Mouse (Mus musculus) heart, embryonic 12.5 days (tissue): ENCODE data around the gene Mcmbp. TPM values are rescaled to one million over a fixed set of nuclear protein-coding genes. Genes with fewer than 3 reads are reported as not detected.
A peak's percentile ranks its signal among the peaks of the same experiment; 100 is the strongest.

Source experiments
- ATAC-seq: fragments of 200-750 bp; cut with Nextera tagmentation; 2 replicates; pipeline ENCODE4 v1.8.0; 2017; ENCODE audit warnings: moderate TSS enrichment, moderate library complexity; ENCODE audit not compliant: insufficient number of reproducible peaks, low FRiP score
- H3K27ac ChIP-seq: fragments of 300-500 bp; sonication (generic); 2 replicates; pipeline ENCODE4 v1.5.1; 2016; ENCODE audit warnings: mild to moderate bottlenecking, moderate library complexity; ENCODE audit not compliant: poor library complexity, severe bottlenecking
- H3K27me3 ChIP-seq: fragments of 300-500 bp; sonication (generic); replicated peaks from 2 replicates; pipeline ENCODE4 v1.6.1; 2016; ENCODE audit warnings: mild to moderate bottlenecking, moderate library complexity
- H3K36me3 ChIP-seq: fragments of 300-500 bp; sonication (generic); 2 replicates; pipeline ENCODE4 v1.6.1; 2016; ENCODE audit warnings: mild to moderate bottlenecking, moderate library complexity
- H3K4me1 ChIP-seq: fragments of 300-500 bp; sonication (generic); replicated peaks from 2 replicates; pipeline ENCODE4 v1.6.1; 2016; ENCODE audit warnings: mild to moderate bottlenecking
- H3K4me2 ChIP-seq: fragments of 300-500 bp; sonication (generic); 2 replicates; pipeline ENCODE4 v1.6.1; 2016; ENCODE audit warnings: mild to moderate bottlenecking, moderate library complexity
- H3K4me3 ChIP-seq: fragments of 300-500 bp; sonication (generic); 2 replicates; pipeline ENCODE4 v1.5.1; 2016; ENCODE audit warnings: mild to moderate bottlenecking
- H3K9ac ChIP-seq: fragments of 300-500 bp; sonication (generic); 2 replicates; pipeline ENCODE4 v1.6.1; 2016; ENCODE audit warnings: mild to moderate bottlenecking, moderate library complexity
- H3K9me3 ChIP-seq: fragments of 300-500 bp; sonication (generic); replicated peaks from 2 replicates; pipeline ENCODE4 v1.6.1; 2016; ENCODE audit warnings: mild to moderate bottlenecking, moderate library complexity
- WGBS: fragments of 180-500 bp; shearing (Covaris S2); methylation state at CpG from one replicate; pipeline ENCODE4 v1.1.7; 2016; 5-methylcytosine and 5-hydroxymethylcytosine counted together
- polyA plus RNA-seq: library from polyadenylated mRNA; unstranded; fragments of >200 nt; fragmentation: Nextera tagmentation; extraction: Ambion mirVana; gene quantifications from 2 replicates; pipeline ENCODE4 v1.2.1, GENCODE M21; 2016

Gene Mcmbp
- polyA plus RNA-seq, 1 experiment from 2014 or later = 46.6 TPM

DNA sequence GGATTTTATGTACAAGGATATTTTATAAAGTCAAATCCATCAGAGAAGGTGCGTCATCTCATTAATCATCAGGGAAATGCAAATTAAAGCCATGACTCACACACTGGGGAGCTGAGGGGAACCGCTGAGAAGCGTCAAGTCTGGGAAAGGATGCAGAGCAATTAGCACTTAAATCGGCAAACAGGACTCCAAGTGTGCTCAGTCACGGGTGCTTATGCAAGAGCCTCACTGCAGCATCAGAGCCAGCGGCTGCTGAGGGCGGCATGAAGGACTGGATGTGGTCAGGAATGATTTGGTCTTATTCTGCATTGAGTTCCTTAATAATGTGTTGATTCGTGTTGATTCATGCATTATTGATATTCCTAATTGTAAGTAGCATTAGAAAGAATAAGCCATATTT is 68.3 kb downstream of the Mcmbp start:
- peak overlapping the region; percentile 22; the same call in 1 of the 2 replicates for H3K4me3 ChIP-seq

DNA sequence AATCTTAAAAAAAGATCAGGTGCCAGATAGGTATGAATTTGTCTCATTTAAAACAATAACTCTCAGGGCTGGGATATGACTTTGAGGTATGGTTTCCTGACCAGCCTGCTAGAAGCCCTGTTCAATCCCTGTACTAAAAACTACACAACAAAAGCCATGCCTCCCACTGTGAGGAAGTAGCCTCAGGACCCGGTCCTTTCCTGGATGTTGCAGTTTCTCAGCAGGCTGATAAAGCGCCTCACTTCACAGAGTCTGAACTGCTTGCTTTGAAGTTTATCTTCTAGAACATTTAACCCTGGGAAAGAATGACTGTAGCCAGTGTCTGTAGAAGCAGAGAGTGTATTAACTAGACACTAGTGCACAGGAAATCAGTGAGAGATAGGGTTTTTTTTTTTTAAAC is 71.5 kb downstream of the Mcmbp start:
- Histone ChIP-seq H3K9me3 (0 out of 2 replicates have a peak, but pooled peaks cover 3% of the 10 kb centered on the region), H3K4me1 (peaks cover 27% of the 10 kb centered on the region), H3K36me3 (peaks cover 15% of the 10 kb centered on the region; the same call in 1 of the 2 replicates), H3K27me3 (no peaks in the 10 kb centered on the region), H3K4me2 (no peak overlapping the region), H3K27ac (no peak overlapping the region), H3K4me3 (no peak overlapping the region), H3K9ac (no peak overlapping the region)
- 14% methylated on average over 2 of the region's 2 CpGs for WGBS
- no peak for ATAC-seq

More for the DNA sequence above, 68.3 kb downstream of the Mcmbp start:
- ATAC-seq = no peak
- peaks cover 16% of the 10 kb centered on the region for H3K36me3 ChIP-seq
- peaks cover 23% of the 10 kb centered on the region for H3K4me1 ChIP-seq
- H3K9ac ChIP-seq = no peak overlapping the region
- H3K27me3 ChIP-seq = no peaks in the 10 kb centered on the region
- 16% methylated on average over 8 of the region's 8 CpGs for WGBS
- H3K4me2 ChIP-seq = peak overlapping the region; percentile 66
- H3K9me3 ChIP-seq = peaks cover 5% of the 10 kb centered on the region; the same call in 1 of the 2 replicates
- H3K27ac ChIP-seq = peak overlapping the region; percentile 54; the same call in 1 of the 2 replicates

DNA sequence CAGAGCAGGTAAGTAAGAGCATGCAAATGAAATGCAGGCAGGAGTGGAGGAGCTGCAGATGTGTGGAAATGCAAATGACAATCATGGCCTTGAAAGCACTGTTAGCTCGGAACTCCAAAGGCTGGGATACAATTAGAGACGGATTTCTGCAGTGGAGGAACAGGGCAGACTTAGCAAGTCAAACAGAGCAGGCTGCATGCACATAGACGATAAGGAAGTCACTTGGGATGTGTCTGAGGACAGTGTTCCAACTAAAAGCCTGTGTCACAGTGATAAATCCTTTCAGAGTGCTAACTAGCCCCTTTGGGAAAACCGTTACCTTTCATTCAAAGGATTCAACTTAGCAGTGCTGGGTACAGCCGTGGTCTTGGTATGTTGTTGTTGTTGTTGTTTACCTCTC is 72.5 kb downstream of the Mcmbp start:
- Histone ChIP-seq H3K9ac (no peak overlapping the region), H3K4me2 (no peak overlapping the region), H3K27me3 (no peaks in the 10 kb centered on the region), H3K36me3 (peaks cover 15% of the 10 kb centered on the region; the same call in 1 of the 2 replicates), H3K9me3 (0 out of 2 replicates have a peak, but pooled peaks cover 3% of the 10 kb centered on the region), H3K4me1 (peaks cover 25% of the 10 kb centered on the region), H3K27ac (no peak overlapping the region), H3K4me3 (no peak overlapping the region)
- WGBS = 40% methylated on average over 5 of the region's 5 CpGs
- ATAC-seq = no peak

DNA sequence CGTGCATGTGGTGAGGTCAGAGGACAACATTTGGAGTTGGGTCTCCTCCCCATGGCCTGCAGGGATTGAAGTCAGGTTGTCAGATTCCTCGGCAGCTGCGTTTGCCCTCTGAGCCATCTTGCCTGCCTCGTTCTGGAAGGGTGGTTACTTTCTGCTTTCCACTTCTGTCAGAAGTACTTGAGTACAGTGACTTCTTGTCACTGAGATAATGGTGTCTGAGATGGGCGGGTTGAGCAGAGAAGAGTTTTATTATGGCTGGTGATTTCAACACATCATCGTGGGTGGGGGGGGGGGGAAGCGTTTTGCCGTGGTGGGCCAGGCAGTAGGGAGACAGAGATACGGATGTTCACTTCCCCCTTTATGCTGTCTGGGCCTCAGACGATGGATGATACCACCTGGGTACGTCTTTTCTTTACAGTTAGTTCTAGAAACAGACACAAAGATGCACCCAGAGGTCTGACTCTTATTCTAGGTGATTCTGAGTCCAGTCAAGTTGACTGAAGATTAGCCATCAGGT is 75.4 kb downstream of the Mcmbp start:
- Histone ChIP-seq H3K9ac (no peak overlapping the region), H3K4me2 (no peak overlapping the region), H3K27ac (no peak overlapping the region), H3K9me3 (0 out of 2 replicates have a peak, but pooled peaks cover 3% of the 10 kb centered on the region), H3K27me3 (no peaks in the 10 kb centered on the region), H3K36me3 (peaks cover 12% of the 10 kb centered on the region; the same call in 1 of the 2 replicates), H3K4me3 (no peak overlapping the region), H3K4me1 (peaks cover 14% of the 10 kb centered on the region)
- WGBS = 51% methylated on average over 11 of the region's 11 CpGs
- no peak for ATAC-seq

- H3K9me3 ChIP-seq = 0 out of 2 replicates have a peak, but pooled peaks cover 3% of the 10 kb centered on the region
- H3K27me3 ChIP-seq = no peaks in the 10 kb centered on the region
- peaks cover 9% of the 10 kb centered on the region; the same call in 1 of the 2 replicates for H3K36me3 ChIP-seq
- WGBS = 82% methylated on average over 8 of the region's 8 CpGs
- no peak overlapping the region for H3K4me2 ChIP-seq
- peaks cover 14% of the 10 kb centered on the region for H3K4me1 ChIP-seq
- H3K9ac ChIP-seq = no peak overlapping the region
- no peak overlapping the region for H3K4me3 ChIP-seq
- no peak for ATAC-seq
- no peak overlapping the region for H3K27ac ChIP-seq
Observed at GRCm38 (mm10) chr7:128663906-128664305, 76.4 kb downstream of the Mcmbp start.

GRCm38 (mm10) chr7:128656970-128657369 is 83.3 kb downstream of the Mcmbp start:
- Histone ChIP-seq H3K4me2 (no peak overlapping the region), H3K9ac (no peak overlapping the region), H3K9me3 (no peaks in the 10 kb centered on the region), H3K36me3 (no peaks in the 10 kb centered on the region), H3K4me1 (no peaks in the 10 kb centered on the region), H3K27ac (no peak overlapping the region), H3K27me3 (no peaks in the 10 kb centered on the region), H3K4me3 (no peak overlapping the region)
- ATAC-seq = no peak
- 79% methylated on average over 1 of the region's 1 CpGs for WGBS

Other genes with a start within 250 kb of the Mcmbp start
- 21.3 and 22.0 TPM in 2 replicates for gene Bag3, start 216.9 kb downstream of the Mcmbp start, polyA plus RNA-seq
- 12.1 and 13.8 TPM in 2 replicates for gene Inpp5f, start 129.2 kb downstream of the Mcmbp start, polyA plus RNA-seq
- 36.9 and 39.1 TPM in 2 replicates for gene Sec23ip, start 4.4 kb upstream of the Mcmbp start, polyA plus RNA-seq